Comparison of ENCODE assay signal across 8 mouse cellular contexts in genomic region chr4:120909558-120910150, GRCm38 (mm10). TPM values are rescaled to one million over a fixed set of nuclear protein-coding genes. Genes with fewer than 3 reads are reported as not detected.
DNase-seq lines count a peak whose midpoint lies in the region; ATAC-seq lines count a peak whose summit lies in the region.

No protein-coding gene starts in this region.

- H3K27me3 ChIP-seq in midbrain, embryonic 14.5 days (ENCODE audit: control insufficient read depth, insufficient read depth, low read length), result no peaks in the 10 kb centered on the region

- WGBS in midbrain, embryonic 14.5 days, result 32% methylated on average over 15 of the region's 15 CpGs

- H3K9me3 ChIP-seq in midbrain, embryonic 14.5 days (ENCODE audit: control insufficient read depth, low read length), result no peaks in the 10 kb centered on the region

- no peak overlapping the region for H3K4me2 ChIP-seq in midbrain, embryonic 14.5 days (ENCODE audit: low read length)

- no peak overlapping the region for H3K27ac ChIP-seq in midbrain, embryonic 14.5 days (replicated peaks; ENCODE audit: low read depth, low read length)

- ATAC-seq in midbrain, embryonic 14.5 days (ENCODE audit: low FRiP score, low TSS enrichment), result no peak; the same call in 1 of the 2 replicates

- H3K4me3 ChIP-seq in midbrain, embryonic 14.5 days (replicated peaks; ENCODE audit: low read depth, low read length), result no peak overlapping the region

- intact Hi-C loops in heart, postnatal 36 days (cut with DNase I), result loop anchor here (2.0 kb wide), 1 partner anchor 59 kb away; no protein-coding TSS in a partner anchor
- intact Hi-C loops in left cerebral cortex, postnatal 4 days (cut with DNase I), result loop anchor here (5.0 to 10.0 kb wide), 2 partner anchors 57 to 325 kb away; partner anchors contain the start of genes Gm8439 and Rims3

- no peak overlapping the region for H3K9ac ChIP-seq in midbrain, embryonic 14.5 days (replicated peaks; ENCODE audit: low read length)

- H3K4me1 ChIP-seq in midbrain, embryonic 14.5 days (ENCODE audit: control insufficient read depth, insufficient read depth, low read length), result no peaks in the 10 kb centered on the region

- peak; percentile 52 to 70 for DNase-seq in left cerebral cortex, adult 18-20 months (ENCODE audit: low spot score in 2 of 2)
- no peak for DNase-seq in left cerebral cortex, adult 11 months (ENCODE audit: low spot score)
- DNase-seq in adrenal gland, postnatal 14 days, result peak; percentile 67
- peak; percentile 74 for DNase-seq in embryo, embryonic 9.5 days (ENCODE audit: extremely low spot score)
- DNase-seq in heart, postnatal 36 days, result peak; percentile 34 to 63
- DNase-seq in left cerebral cortex, postnatal 4 days, result peak; percentile 71
- DNase-seq in midbrain, embryonic 14.5 days, result peak; percentile 94
- peak; percentile 72 for DNase-seq in testis, postnatal 10 days (ENCODE audit: low spot score)

- H3K36me3 ChIP-seq in midbrain, embryonic 14.5 days (ENCODE audit: control insufficient read depth, insufficient read depth, low read length), result no peaks in the 10 kb centered on the region

RNA-seq across cellular contexts. Expression of gene Exo5, which starts 15.2 kb away (rescaled TPM):
- 10 to 100 TPM; 12.7 to 15.0 TPM for total RNA-seq in left cerebral cortex, adult 18-20 months (2021)
- total RNA-seq in adrenal gland, postnatal 14 days (2021), result 12.0 and 15.3 TPM in 2 replicates
- total RNA-seq in heart, postnatal 36 days (2021), result 1 to 10 TPM; 2.7 to 5.0 TPM
- total RNA-seq in left cerebral cortex, postnatal 4 days (2021), result 10 to 100 TPM; 20.3 to 23.0 TPM
- 32.5 and 33.5 TPM in 2 replicates for polyA plus RNA-seq in midbrain, embryonic 14.5 days (2014; fragmentation: Nextera tagmentation; extraction: Ambion mirVana)

RNA-seq across cellular contexts. Expression of gene Zfp69, which starts 41.8 kb away (rescaled TPM):
- 1 to 10 TPM; 1.7 to 1.9 TPM for total RNA-seq in left cerebral cortex, adult 18-20 months (2021)
- 2.4 and 3.4 TPM in 2 replicates for total RNA-seq in adrenal gland, postnatal 14 days (2021)
- 1 to 10 TPM; 1.4 to 1.5 TPM for total RNA-seq in heart, postnatal 36 days (2021)
- 1 to 10 TPM; 4.0 to 4.1 TPM for total RNA-seq in left cerebral cortex, postnatal 4 days (2021)
- 6.4 and 6.6 TPM in 2 replicates for polyA plus RNA-seq in midbrain, embryonic 14.5 days (2014; fragmentation: Nextera tagmentation; extraction: Ambion mirVana)

RNA-seq across cellular contexts. Expression of gene Rims3, which starts 55.0 kb away (rescaled TPM):
- 100 to 1,000 TPM; 194 to 217 TPM for total RNA-seq in left cerebral cortex, adult 18-20 months (2021)
- 7.2 and 7.3 TPM in 2 replicates for total RNA-seq in adrenal gland, postnatal 14 days (2021)
- under 1 TPM; 0.06 to 0.08 TPM for total RNA-seq in heart, postnatal 36 days (2021)
- 10 to 100 TPM; 74.4 to 75.8 TPM for total RNA-seq in left cerebral cortex, postnatal 4 days (2021)
- 20.7 and 20.9 TPM in 2 replicates for polyA plus RNA-seq in midbrain, embryonic 14.5 days (2014; fragmentation: Nextera tagmentation; extraction: Ambion mirVana)
